Mouse (Mus musculus): ENCODE measurements around the gene Morn4.

DNA sequence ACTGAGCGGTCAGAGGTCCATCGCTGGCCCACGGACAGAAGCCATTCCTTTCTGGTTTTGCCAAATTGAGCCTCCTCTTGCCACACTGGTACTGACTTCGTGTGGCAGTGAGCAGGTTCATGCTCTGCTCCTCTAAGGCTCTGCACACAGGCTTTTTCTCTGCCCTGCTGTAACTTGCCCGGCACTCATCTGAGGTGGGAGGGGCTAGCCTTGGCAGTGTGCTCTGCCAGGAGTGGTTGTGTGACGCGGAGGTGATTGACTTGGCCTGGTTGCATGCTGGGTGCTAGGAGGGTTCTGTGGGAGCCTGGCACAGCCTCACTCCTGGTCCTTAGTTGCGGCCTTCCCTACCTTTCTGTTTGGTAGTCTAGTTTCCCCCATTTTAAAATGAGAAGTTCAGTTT lies 34.3 kb upstream of the Morn4 start:
- TF ChIP-seq POLR2A (IDR thresholded peaks at IDR 0.05; ENCODE audit: insufficient read depth, low read depth, low read length) (no peak), CTCF (IDR thresholded peaks at IDR 0.05; ENCODE audit: insufficient read depth, low read depth, low read length) (no peak)

Measured in olfactory bulb, adult 2 months (tissue).